Mouse (Mus musculus) embryo, embryonic 10 days (tissue): ENCODE data around the gene Prss28.

Source experiments
- DNase-seq: peaks from one replicate; pipeline ENCODE4 v3.0.0-alpha.2; 2015; ENCODE audit warnings: low spot score

The Prss28 gene

GRCm38 (mm10) chr17:25341490-25341889, 33.0 kb downstream of the Prss28 start:
- no peak for DNase-seq

GRCm38 (mm10) chr17:25345462-25345861, 37.0 kb downstream of the Prss28 start, which contains the start of gene Tpsab1:
Gene Tpsab1, minus strand, starts transcription at chr17:25345562.
- no peak for DNase-seq

DNA sequence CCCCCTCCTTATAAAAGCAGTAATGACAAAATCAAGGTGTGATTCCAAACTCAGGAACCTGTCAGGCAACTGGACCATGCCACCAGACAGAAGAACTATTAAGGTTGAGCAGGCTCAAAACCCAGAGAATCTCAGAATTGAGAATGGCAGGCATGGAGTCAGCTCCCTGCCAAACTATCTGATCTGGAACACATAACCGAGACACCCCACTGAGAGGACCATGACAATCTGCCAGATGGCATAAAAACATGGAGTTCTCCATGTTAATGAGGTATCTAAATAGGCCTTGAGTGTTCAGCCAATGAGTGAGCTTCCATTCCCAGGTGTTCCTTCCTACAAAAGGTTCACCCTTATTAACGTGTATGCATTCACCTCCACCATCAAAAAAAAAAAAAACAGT, 52.8 kb downstream of the Prss28 start:
- no peak for DNase-seq
